Mouse (Mus musculus) cerebellum, postnatal 14 days (tissue): ENCODE results near the gene Cdk1.

ENCODE experiments used
- DNase-seq, 2 experiments: peaks; one replicate each; pipeline ENCODE4 v3.0.0; 2021; ENCODE audit warnings: mixed read lengths in 2 of 2

The Cdk1 gene

DNA sequence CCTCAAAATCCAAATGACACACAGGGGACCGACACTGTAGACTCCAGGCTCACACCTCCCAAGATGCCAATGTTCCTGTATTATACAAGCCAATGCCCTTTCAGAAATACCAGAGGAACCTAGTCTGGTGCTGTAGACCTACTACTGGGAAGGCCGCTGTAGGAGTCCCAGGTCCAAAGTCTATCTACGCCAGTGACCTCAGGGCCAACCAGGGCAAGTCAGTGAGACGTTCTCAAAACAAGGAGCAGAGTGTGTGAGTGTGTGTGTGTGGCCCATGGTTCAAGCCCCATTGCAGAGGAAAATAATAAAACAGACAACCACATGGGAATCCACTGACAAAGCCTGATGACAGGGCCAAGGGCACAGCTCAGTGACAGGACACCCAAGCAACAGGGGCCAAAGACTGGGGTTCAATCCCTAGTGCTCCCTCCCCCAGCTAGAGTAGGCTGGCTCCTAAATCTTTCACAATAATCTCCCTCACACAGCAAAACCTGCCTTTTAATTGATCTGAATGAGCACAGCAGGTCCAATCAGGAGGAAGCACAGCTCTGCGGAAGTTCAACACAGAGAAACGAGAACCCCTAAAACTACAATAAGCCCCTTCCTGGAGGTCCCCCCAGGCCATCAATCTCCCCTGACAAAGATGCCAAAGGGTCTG, 11.0 kb downstream of the Cdk1 start:
- no peak for DNase-seq

DNA sequence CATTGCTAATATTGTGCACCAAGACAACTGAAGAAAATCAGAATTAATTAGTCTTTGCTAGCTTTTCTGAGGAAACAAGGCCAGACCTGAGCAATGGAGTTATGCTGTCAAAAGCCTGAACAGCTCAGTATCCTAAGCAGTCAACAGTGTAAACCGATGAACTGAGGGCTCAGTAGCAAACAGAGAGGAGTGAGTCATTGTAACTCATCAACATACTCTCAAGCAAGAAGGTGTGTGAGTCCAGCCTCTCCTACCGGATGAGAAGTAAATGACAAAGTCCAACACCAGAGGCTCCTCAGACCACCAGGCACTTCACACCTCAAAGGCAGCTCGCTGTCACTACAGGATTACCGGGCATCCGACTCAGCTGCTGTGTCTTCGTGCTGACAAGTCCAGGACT, 12.7 kb downstream of the Cdk1 start:
- DNase-seq, result no peak

DNA sequence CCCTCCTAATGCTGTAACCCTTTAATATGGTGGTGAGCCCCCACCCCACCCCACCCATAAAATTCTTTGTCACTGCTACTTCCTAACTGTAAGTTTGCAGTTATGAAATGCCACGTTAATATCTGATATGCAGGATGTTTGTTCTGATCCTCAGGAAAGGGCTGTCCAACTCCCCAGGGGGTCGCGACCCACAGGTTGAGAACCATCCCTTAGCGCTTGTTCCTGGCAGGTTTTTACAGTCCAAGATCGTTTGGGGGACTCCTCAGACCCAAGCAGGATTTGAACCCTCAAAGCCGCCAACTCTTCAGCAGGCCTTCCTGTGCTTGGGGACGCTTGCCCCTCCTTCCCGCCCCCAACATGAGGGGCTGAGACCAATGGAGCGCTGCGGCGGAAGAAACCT, 16.5 kb downstream of the Cdk1 start:
- DNase-seq, result no peak

DNA sequence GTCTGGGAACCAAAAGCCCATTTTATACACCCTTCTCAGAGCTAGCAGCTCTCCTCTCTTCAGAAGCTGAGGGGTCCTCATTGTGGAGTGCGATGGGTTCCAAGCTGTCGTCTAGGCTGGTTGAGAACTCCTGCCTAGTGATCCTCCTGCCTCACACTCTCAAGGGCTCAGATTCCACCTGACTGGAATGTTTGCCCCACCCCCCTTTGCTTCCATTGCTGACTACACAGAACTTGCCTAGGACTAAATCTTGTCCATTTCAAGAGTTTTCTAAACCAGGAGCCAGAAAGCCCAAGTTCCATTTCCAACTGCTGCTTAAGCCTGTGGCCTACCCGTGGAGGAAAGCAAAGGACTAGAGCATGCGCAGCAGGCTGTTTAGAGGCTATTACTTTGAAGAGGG, 17.1 kb downstream of the Cdk1 start:
- no peak for DNase-seq

DNA sequence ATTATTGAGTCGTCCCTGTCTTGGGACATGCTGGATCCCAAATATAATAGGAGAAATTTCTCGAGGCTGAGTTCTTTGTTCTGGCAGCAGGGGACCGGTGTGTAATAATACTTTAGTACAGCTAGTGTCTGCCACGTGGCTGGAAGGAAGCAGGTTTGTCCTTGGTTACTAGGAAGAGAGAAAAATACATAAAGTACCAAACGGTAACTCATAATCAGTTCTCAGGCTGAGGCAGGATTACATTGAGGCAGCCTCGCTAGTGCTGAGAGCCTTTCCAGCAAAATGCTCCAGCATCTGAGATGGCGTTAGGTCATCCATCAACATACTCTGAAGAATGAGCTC, 17.6 kb downstream of the Cdk1 start:
- no peak for DNase-seq

DNA sequence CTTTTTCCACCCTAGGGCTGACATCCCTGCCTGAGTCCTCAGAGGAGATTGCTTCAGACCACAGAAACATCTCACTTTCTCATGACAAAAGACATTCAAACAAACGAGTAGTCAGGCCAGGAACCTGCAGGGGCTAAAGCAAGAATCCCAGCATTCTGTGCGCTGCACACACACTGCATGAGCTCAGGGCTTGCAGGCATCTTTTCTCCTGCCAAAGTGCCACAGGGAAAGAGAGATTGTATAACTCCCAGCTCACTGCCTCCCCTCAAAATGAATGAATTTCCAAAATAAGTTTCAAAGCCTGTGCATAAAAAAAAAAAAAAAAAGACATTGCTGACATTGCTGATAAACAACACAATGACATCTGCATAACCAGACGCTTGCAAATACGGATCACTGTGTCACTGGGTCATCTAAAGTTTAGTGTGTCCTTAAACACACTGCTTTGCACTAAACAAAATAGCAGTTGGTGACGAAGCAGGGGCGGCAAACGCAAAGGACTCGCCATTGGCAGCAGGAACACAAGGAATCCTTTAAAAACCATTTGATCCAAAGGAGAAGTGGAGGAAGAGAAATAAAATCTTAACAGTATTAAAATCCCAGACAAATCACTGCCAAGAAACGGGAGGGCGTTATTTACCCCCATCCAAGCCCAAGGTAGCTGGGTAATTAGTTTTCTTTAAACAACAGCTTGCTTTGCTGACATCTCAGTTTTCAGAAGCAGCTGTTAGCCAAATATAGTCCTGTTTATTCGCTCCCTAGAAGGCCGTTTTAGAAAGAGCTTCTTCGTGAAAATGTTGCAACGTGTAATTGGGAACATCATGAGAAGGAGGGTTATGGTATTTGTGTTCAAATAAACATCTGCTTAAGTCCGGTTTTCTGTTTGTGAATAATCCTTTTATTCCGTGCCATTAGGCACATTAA, 18.2 kb downstream of the Cdk1 start:
- peak in 1 of 2 experiments; percentile 16 for DNase-seq

DNA sequence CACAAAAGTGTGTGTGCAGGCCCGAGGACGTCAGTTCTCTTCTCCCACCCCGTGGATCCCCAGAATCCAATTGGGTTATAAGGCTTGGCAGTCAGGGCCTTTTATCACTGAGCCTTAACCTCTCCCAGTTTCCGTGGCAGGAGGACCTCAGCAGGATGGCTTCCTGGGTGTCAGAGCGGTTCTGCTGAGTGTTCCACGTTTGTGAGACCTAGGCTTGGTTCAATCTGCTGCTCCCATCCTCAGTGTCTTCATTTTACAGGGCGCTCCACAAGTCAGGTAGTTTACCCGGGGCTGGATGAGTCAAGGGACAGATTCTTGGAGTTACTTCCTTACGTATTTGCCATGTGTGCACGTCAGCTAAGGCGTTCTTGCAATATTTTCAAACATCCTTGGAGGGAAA, 19.5 kb downstream of the Cdk1 start:
- DNase-seq, result no peak

DNA sequence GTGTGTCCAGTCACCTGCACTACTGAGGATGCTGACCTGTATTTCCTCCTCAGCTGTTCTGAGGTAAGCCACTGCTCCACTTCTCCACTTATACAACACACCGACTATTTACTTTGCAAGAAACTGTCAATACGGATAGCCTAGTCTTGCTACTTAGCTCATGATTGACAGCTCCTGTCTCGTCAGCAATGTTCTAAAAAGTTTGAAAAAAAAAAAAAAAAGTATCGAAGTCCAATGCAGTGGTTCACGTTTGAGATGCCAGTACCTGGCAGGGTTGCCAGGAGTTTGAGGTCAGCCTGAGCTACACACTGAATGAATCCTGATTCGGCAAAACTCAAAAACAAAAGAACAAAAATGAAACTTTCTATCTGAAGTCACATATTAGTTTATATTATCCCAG, 21.5 kb downstream of the Cdk1 start:
- no peak for DNase-seq

DNA sequence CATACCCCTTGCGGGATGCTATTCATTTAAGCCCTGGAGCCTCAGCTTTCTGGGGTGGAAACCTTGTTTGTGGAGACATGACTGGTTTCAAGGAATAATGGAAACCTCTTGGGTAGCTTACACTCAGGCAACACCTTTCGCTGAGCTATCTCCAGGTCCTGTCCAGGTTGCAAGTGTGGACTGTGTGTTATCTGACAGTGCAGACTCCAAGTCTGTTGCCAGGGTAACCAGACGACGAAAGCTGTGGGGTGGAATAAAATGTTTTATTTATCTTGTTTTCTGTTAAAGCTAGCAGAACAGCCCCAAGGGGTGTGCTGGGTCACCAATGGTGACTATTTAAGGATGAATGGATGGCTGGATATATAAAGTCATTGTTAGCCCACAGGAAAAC, 24.1 kb downstream of the Cdk1 start:
- no peak for DNase-seq

DNA sequence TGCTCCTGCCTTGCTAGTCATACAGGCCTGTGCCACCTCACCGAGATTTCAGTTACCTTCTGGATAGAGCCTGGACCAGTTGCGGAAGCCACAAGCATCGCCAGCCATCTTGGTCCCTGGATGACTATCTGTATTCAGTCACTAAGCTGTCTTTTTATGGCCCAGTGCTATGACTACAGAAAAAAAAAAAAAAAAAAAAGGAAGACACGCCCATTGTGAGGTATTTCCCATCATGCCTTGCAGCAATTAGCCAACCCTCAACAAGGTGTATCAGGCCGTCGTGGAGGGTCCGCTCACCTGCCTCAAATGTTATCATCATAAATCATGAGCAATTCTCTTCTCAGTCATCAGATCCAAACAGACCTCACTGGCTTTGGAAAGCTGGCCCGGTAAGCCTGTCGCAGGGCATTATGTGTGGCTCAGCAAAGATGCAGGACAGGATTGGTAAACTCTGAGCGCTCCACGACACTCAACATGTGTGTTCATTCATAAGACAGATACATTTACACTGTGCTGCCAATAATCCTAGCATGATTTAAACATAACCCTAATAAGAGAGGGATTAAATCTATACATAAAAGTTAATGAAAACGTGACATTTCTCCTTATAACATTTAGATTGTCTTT, 24.6 kb downstream of the Cdk1 start:
- no peak for DNase-seq

DNA sequence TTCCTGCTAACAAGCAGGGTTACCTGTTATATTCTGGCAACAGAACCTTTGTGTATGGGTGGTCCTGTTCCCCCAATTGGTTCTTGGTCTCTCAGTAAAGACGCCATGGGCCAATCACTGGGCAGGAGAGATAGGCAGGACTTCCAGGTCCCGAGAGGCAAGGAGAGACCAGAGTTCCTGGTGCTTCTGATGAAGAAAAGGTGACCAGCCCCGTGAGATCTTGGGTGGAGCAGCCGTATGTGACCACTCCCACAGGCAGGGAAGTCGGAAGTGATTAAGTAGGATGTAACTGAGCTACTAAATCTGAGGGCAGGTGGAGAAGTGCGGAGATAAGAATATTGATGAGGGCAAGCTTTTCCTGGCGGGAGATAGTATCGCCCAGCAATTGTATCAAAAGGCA, 25.4 kb downstream of the Cdk1 start:
- no peak for DNase-seq

DNA sequence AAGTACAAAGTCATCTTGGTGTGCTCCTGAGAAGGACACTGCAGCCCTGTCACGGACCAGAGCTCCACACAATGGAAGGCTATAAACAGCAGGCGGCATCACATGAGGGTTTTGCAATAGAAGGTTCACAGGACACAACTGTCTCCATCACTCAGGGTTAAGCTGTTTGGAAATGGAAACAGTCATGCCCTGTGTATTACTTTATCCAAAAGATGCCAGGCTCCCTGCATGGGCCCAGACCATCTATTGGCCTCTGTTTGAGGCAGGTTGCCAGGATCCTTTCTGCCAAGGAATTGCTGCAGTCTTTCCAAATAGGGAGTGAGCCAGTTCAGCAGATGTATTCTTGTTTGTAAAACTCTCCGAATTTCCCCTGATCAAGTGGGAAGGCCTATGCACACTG, 26.3 kb downstream of the Cdk1 start:
- DNase-seq, result peak; percentile 93 to 94

DNA sequence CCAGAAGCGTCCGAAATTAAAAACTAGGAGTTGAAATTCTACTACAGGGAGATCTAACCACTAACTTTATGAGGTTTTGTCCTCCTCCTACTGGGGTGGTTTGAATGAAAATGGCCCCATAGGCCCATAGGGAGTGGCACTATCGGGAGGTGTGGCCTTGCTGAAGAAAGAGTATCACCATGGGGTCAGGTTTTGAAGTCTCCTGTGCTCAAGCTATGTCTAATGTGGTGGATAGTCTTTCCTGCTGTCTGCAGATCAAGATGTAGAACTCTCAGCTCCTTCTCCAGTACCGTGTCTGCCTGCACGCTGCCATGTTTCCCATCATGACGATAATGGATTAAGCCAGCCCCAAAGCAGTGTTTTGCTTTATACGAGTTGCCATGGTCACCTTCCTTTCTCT, 27.9 kb downstream of the Cdk1 start:
- DNase-seq, result no peak

DNA sequence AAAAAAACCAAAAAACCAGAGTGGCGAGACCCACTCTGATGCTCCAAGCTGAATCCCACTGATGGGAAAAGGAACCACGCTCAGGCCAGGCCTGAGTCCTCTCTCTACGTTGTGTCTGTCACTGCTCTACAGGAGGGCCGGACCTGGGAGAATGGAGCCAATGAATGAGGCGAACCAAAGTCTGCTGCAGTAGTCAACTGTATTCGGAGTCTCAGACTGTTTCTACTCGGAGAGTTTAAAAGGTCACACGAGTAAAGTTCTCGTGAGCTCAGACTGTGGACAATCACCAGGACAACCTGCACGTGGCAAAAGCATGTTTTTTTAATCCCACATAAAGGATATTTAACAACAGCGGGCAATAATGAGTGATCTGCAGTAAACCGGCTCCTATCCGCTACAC, 28.8 kb downstream of the Cdk1 start:
- DNase-seq, result no peak

DNA sequence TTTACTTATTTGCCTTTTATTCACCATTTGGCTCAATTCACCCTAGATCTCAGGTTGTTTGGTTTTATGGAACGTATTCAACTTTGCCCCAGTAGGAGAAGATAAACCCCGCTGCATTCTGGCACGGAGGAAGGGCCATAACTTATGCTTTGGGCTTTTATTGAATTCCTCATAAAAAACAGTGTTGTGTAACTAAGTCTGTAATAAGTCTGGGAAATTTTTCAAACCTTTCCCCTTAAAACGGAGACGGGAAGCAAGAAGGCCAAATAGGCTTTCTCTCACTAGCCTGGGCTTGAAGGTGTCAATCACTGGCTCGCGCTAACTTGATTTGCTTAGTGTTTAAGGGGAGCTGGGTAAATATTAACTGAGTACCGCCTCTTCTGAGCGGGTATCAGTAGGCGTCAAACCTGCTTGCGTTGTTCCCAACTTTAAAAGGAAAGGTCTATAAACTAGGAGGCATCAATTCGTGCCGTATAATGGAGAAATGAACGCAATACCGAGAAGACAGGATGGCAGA, 31.2 kb downstream of the Cdk1 start:
- no peak for DNase-seq

DNA sequence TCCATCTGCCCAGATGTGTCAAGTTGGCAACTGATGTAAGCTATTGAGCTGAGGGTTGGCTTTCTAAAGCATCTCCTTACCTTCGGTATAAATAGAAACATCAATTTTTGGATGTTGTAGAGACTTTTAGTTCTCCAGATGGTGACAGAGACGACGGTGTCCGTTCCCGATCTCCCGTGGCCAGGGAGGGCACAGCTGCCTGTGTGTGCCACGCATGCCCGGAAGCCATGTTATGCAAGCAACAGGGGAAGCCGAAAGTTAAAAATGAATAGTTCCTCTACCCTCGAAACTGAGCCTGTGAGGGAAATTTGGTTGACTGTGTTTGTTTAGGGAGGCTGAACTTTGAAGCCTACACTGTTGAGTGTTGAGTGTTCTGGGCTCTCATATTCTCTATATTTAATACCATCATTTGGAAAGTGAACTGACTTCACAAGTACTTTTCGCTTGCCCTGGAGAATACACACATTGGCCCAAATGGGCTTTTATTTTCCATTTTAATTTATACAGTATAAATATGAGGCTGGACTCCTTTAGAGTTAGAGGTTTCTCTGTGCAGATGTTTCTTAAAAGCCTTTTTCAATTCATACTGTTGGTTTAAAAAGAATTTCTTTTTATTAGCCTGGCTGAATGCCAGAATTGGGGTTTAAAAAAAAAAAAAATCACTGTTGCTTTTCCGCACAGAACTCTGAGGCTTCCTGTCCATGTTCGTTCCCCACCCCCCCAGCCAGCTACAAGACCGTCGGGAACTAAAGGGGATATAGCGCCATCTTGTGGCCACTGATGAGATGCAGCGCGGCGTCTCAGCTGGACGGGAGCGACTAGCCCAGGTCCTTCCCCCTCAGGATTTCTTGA, 31.8 kb downstream of the Cdk1 start:
- DNase-seq, result peak; percentile 84 to 93

DNA sequence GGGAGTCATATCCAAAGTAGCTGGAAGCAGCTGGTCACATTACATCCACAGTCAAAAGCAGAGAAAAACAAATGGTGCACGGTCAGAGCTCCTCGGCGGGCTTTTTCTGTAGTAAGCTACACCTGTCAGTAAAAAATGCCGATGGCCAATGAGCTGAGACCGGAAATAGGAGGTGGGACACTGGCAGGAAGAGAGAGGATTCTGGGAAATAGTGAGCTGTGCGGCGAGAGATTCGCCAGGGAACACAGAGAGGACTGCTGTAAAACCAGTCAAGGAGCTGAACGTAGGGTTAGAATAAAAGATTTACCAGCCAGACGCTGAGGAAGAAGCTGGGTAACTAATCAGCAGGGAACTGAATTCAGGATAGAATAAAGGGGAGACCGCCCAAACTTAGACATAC, 34.2 kb downstream of the Cdk1 start:
- no peak for DNase-seq

DNA sequence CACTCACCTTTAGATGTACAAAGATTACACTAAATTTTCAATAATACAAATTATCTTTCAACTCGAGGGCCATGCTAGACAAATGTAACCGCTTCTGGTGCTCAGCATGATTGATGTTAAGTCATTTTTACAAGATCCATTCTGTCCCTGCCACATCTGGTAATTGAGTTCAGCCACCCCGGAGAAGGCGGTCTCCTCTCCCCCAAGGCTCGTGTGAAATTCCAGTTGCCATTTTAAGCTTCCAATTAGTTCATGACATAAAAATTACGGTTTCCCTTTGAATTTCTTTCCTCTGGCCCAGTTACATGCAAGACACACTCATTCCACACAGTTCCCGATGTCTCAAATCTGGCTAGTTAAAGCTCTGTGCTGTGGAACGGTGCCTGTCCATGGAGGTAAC, 38.8 kb downstream of the Cdk1 start:
- no peak for DNase-seq

DNA sequence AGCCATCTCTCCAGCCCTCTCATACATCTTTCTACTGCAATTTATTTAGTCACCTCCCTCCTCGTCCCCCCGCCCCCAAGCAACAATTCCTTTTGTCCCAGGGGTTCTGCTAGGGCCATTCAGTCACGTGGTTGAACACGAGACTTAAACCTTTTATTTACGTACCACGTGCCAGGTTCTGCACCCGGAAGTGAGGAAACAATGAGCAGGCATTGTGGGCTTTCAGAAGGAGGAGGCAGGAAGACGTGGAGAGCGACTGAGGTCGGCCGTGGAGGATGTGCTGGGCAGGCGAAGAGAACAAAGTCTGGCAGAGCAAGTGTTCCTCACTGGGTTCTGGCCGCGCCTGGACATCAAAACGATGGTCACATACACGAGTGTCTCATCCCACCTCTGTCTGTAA, 40.9 kb downstream of the Cdk1 start:
- DNase-seq, result no peak

DNA sequence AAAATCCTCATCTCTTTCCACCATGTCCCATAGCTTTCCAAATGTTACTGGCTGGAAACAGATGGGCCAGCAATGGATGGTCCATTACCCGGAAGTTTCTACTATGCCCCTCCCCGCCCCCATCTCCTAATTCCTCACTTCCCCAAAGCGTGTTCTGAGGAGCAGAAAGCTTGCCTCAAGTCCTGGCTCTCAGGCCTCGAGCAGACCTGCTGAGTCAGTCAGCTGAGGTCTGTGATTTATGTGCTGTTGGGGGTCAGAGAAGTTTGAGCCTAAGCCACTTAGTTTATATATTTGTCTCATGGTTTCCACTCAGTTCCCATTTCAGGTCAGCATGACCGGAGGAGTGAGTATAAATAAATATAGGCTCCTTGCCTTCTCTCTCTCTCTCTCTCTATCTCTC, 43.6 kb downstream of the Cdk1 start:
- no peak for DNase-seq

DNA sequence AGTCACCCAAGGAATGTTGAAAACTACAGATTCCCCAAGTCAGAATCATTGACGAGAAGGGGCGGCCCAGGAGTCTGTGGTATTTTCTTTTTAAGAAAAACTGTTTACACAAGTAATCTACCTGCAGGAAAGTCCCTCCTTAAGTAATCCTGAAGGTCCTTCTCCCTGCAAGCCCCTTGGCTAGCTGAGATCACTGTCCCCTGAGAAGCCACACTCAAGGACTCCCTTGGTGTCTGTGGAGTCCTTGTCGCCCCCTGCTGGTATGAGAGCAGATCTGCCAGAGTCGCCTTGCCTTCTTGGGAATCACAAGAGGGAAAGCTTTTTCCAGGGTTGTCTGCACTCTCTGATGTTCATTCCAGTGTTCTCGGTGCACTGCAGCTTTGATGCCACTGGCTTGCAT, 45.7 kb downstream of the Cdk1 start:
- peak; percentile 72 to 76 for DNase-seq

DNA sequence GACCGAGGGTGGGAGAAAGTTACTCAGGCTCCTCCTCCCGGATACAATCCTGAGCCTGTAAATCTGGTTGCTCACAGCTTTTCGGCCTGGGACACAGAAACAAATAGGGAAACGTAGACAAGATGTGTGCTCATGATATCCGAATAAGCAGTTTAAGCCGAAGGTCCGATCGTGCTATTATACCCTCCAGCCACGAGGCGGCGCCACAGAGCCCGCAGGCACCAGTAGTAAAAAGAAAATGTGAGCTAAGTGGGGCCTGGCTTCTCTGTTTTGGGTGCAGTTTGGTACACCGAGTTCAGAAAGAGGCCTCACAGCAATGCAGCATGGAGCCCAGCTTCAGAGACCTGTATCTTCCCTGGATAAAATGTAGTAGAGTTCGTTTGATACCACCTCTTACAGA, 46.5 kb downstream of the Cdk1 start:
- peak; percentile 41 to 49 for DNase-seq

DNA sequence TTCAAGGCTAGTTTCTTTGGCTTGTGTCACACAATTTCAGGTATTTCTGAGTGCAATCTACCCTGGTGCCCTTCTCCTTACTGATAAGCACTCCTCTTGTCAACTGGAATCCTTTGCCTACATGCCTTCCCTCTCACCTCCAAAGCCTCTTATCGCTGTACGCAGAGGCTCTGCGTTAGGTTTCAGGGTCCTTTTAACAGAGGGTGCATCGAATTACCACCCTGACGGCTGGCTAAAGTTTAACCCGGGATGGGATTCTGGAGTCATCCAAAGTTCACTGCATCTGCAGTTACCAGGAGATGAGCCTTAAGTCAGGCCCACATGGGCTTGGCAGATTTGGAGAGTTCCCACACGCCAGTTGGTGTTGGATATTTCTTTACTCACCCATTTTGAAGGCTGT, 47.1 kb downstream of the Cdk1 start:
- DNase-seq, result no peak
